Mouse (Mus musculus) neural tube, embryonic 11.5 days (tissue): ENCODE results near the gene Ephb6. TPM values are rescaled to one million over a fixed set of nuclear protein-coding genes. Genes with fewer than 3 reads are reported as not detected.

Source experiments
- ATAC-seq: fragments of 200-750 bp; cut with Nextera tagmentation; 2 replicates; pipeline ENCODE4 v1.8.0; 2017; ENCODE audit warnings: moderate number of reproducible peaks, mild to moderate bottlenecking, moderate TSS enrichment, moderate library complexity; ENCODE audit not compliant: insufficient read depth, low FRiP score, low TSS enrichment
- DNase-seq: peaks from one replicate; pipeline ENCODE4 v3.0.0-alpha.2; 2015; ENCODE audit warnings: low spot score
- H3K27ac ChIP-seq: fragments of 300-500 bp; sonication (generic); 2 replicates; pipeline ENCODE4 v1.5.1; 2014; ENCODE audit warnings: low read depth, mild to moderate bottlenecking, low read length
- H3K27me3 ChIP-seq: fragments of 300-500 bp; sonication (generic); 2 replicates; pipeline ENCODE4 v1.6.1; 2014; ENCODE audit warnings: mild to moderate bottlenecking, low read length, mixed read lengths; ENCODE audit not compliant: control insufficient read depth, insufficient read depth
- H3K36me3 ChIP-seq: fragments of 300-500 bp; sonication (generic); 2 replicates; pipeline ENCODE4 v1.6.1; 2014; ENCODE audit warnings: mild to moderate bottlenecking, low read length, moderate library complexity, mixed read lengths; ENCODE audit not compliant: control insufficient read depth, insufficient read depth
- H3K4me1 ChIP-seq: fragments of 300-500 bp; sonication (generic); 2 replicates; pipeline ENCODE4 v1.6.1; 2014; ENCODE audit warnings: low read length, mixed read lengths; ENCODE audit not compliant: control insufficient read depth, insufficient read depth
- H3K4me2 ChIP-seq: fragments of 300-500 bp; sonication (generic); 2 replicates; pipeline ENCODE4 v1.6.1; 2014; ENCODE audit warnings: low read depth, mild to moderate bottlenecking, moderate library complexity
- H3K4me3 ChIP-seq: fragments of 300-500 bp; sonication (generic); 2 replicates; pipeline ENCODE4 v1.5.1; 2014; ENCODE audit warnings: low read depth, low read length
- H3K9ac ChIP-seq: fragments of 300-500 bp; sonication (generic); 2 replicates; pipeline ENCODE4 v1.6.1; 2014; ENCODE audit warnings: mild to moderate bottlenecking, low read length
- H3K9me3 ChIP-seq: fragments of 300-500 bp; sonication (generic); 2 replicates; pipeline ENCODE4 v1.6.1; 2016; ENCODE audit warnings: low read length; ENCODE audit not compliant: control insufficient read depth
- WGBS: fragments of 180-500 bp; shearing (Covaris S2); extraction: QIAGEN DNeasy Blood & Tissue Kit; methylation state at CpG from one replicate; pipeline ENCODE4 v1.1.7; 2014; 5-methylcytosine and 5-hydroxymethylcytosine counted together
- polyA plus RNA-seq: library from polyadenylated mRNA; unstranded; fragments of >200 nt; fragmentation: Nextera tagmentation; extraction: Ambion mirVana; gene quantifications from 2 replicates; pipeline ENCODE4 v1.2.1, GENCODE M21; 2014

Gene Ephb6
- polyA plus RNA-seq, 1 experiment from 2014 or later: 10.8 TPM

GRCm38 (mm10) chr6:41637393-41637792 is 32.1 kb downstream of the Ephb6 start:
- Histone ChIP-seq H3K36me3 (no peaks in the 10 kb centered on the region), H3K4me1 (no peaks in the 10 kb centered on the region), H3K9ac (no peak overlapping the region), H3K4me2 (no peak overlapping the region), H3K4me3 (no peak overlapping the region), H3K9me3 (no peaks in the 10 kb centered on the region), H3K27ac (no peak overlapping the region), H3K27me3 (no peaks in the 10 kb centered on the region)
- DNase-seq (no peak), ATAC-seq (no peak)
- WGBS: 17% methylated on average over 1 of the region's 1 CpGs

- WGBS: 76% methylated on average over 6 of the region's 6 CpGs
- Histone ChIP-seq H3K9me3 (no peaks in the 10 kb centered on the region), H3K27me3 (no peaks in the 10 kb centered on the region), H3K27ac (no peak overlapping the region), H3K4me2 (no peak overlapping the region), H3K4me3 (no peak overlapping the region), H3K36me3 (no peaks in the 10 kb centered on the region), H3K9ac (no peak overlapping the region), H3K4me1 (no peaks in the 10 kb centered on the region)
- DNase-seq (no peak), ATAC-seq (no peak)
Observed at GRCm38 (mm10) chr6:41637927-41638506, 32.7 kb downstream of the Ephb6 start.

GRCm38 (mm10) chr6:41640449-41640848 is 35.2 kb downstream of the Ephb6 start:
- no peak overlapping the region for H3K4me3 ChIP-seq
- no peaks in the 10 kb centered on the region for H3K9me3 ChIP-seq
- no peak overlapping the region for H3K9ac ChIP-seq
- no peak overlapping the region for H3K4me2 ChIP-seq
- H3K27ac ChIP-seq: no peak overlapping the region
- no peak for ATAC-seq
- H3K27me3 ChIP-seq: no peaks in the 10 kb centered on the region
- H3K36me3 ChIP-seq: no peaks in the 10 kb centered on the region
- 71% methylated on average over 3 of the region's 3 CpGs for WGBS
- no peaks in the 10 kb centered on the region for H3K4me1 ChIP-seq
- no peak for DNase-seq

GRCm38 (mm10) chr6:41641173-41641866 is 36.0 kb downstream of the Ephb6 start:
- Histone ChIP-seq H3K27me3 (no peaks in the 10 kb centered on the region), H3K9me3 (no peaks in the 10 kb centered on the region), H3K36me3 (no peaks in the 10 kb centered on the region), H3K27ac (no peak overlapping the region), H3K4me2 (no peak overlapping the region), H3K9ac (no peak overlapping the region), H3K4me3 (no peak overlapping the region), H3K4me1 (no peaks in the 10 kb centered on the region)
- no peak for ATAC-seq
- 78% methylated on average over 6 of the region's 6 CpGs for WGBS
- DNase-seq: no peak

GRCm38 (mm10) chr6:41642765-41643164 is 37.5 kb downstream of the Ephb6 start:
- no peak overlapping the region for H3K9ac ChIP-seq
- no peaks in the 10 kb centered on the region for H3K27me3 ChIP-seq
- no peak overlapping the region for H3K27ac ChIP-seq
- WGBS: 87% methylated on average over 4 of the region's 4 CpGs
- no peak overlapping the region for H3K4me3 ChIP-seq
- H3K9me3 ChIP-seq: no peaks in the 10 kb centered on the region
- no peaks in the 10 kb centered on the region for H3K4me1 ChIP-seq
- no peak for DNase-seq
- no peak for ATAC-seq
- H3K36me3 ChIP-seq: no peaks in the 10 kb centered on the region
- H3K4me2 ChIP-seq: no peak overlapping the region

GRCm38 (mm10) chr6:41643227-41643626 is 37.9 kb downstream of the Ephb6 start:
- WGBS: 88% methylated on average over 3 of the region's 3 CpGs
- H3K4me3 ChIP-seq: no peak overlapping the region
- H3K27me3 ChIP-seq: no peaks in the 10 kb centered on the region
- H3K4me1 ChIP-seq: no peaks in the 10 kb centered on the region
- H3K9ac ChIP-seq: no peak overlapping the region
- no peak overlapping the region for H3K4me2 ChIP-seq
- ATAC-seq: no peak
- H3K9me3 ChIP-seq: no peaks in the 10 kb centered on the region
- no peak overlapping the region for H3K27ac ChIP-seq
- H3K36me3 ChIP-seq: no peaks in the 10 kb centered on the region
- no peak for DNase-seq

- DNase-seq (no peak), ATAC-seq (no peak)
- no peaks in the 10 kb centered on the region for H3K4me1 ChIP-seq
- no peak overlapping the region for H3K4me2 ChIP-seq
- WGBS: 91% methylated on average over 3 of the region's 3 CpGs
- H3K9ac ChIP-seq: no peak overlapping the region
- H3K36me3 ChIP-seq: no peaks in the 10 kb centered on the region
- no peaks in the 10 kb centered on the region for H3K9me3 ChIP-seq
- H3K27ac ChIP-seq: no peak overlapping the region
- no peak overlapping the region for H3K4me3 ChIP-seq
- no peaks in the 10 kb centered on the region for H3K27me3 ChIP-seq
Observed at GRCm38 (mm10) chr6:41646220-41646619, 40.9 kb downstream of the Ephb6 start.

GRCm38 (mm10) chr6:41646672-41647071 is 41.4 kb downstream of the Ephb6 start:
- Histone ChIP-seq H3K36me3 (no peaks in the 10 kb centered on the region), H3K9ac (no peak overlapping the region), H3K4me2 (no peak overlapping the region), H3K4me3 (no peak overlapping the region), H3K9me3 (no peaks in the 10 kb centered on the region), H3K27ac (no peak overlapping the region), H3K27me3 (no peaks in the 10 kb centered on the region), H3K4me1 (no peaks in the 10 kb centered on the region)
- DNase-seq: no peak
- no peak for ATAC-seq

GRCm38 (mm10) chr6:41653173-41653572 is 47.9 kb downstream of the Ephb6 start:
- Histone ChIP-seq H3K27ac (no peak overlapping the region), H3K9ac (no peak overlapping the region), H3K4me2 (no peak overlapping the region), H3K36me3 (no peaks in the 10 kb centered on the region), H3K27me3 (no peaks in the 10 kb centered on the region), H3K9me3 (no peaks in the 10 kb centered on the region), H3K4me3 (no peak overlapping the region), H3K4me1 (no peaks in the 10 kb centered on the region)
- ATAC-seq (no peak), DNase-seq (no peak)
- 94% methylated on average over 5 of the region's 5 CpGs for WGBS
